Mouse (Mus musculus): ENCODE results near the gene Commd1. TPM values are rescaled to one million over a fixed set of nuclear protein-coding genes. Genes with fewer than 3 reads are reported as not detected.

Gene Commd1
- polyA plus RNA-seq, 1 experiment from 2014 or later = 294 TPM

GRCm38 (mm10) chr11:22949101-22949500 lies 33.1 kb downstream of the Commd1 start:
- Histone ChIP-seq H3K9ac (ENCODE audit: low read depth, low read length) (no peak overlapping the region), H3K4me1 (replicated peaks; ENCODE audit: control insufficient read depth, insufficient read depth, low read length) (no peaks in the 10 kb centered on the region), H3K9me3 (ENCODE audit: control insufficient read depth) (no peaks in the 10 kb centered on the region), H3K4me3 (ENCODE audit: low read depth, low read length) (no peak overlapping the region), H3K27me3 (replicated peaks; ENCODE audit: control insufficient read depth, insufficient read depth, low read length) (no peaks in the 10 kb centered on the region), H3K4me2 (replicated peaks; ENCODE audit: low read depth) (no peak overlapping the region), H3K36me3 (ENCODE audit: control insufficient read depth, insufficient read depth) (0 out of 2 replicates have a peak, but pooled peaks cover 5% of the 10 kb centered on the region), H3K27ac (ENCODE audit: low read depth, low read length) (no peak overlapping the region)
- TF ChIP-seq CTCF (IDR thresholded peaks at IDR 0.05; ENCODE audit: low read depth) = no peak
- ATAC-seq = no peak
- 90% methylated on average over 1 of the region's 1 CpGs for WGBS

- Histone ChIP-seq H3K27me3 (replicated peaks; ENCODE audit: control insufficient read depth, insufficient read depth, low read length) (no peaks in the 10 kb centered on the region), H3K36me3 (ENCODE audit: control insufficient read depth, insufficient read depth) (no peaks in the 10 kb centered on the region), H3K4me2 (replicated peaks; ENCODE audit: low read depth) (no peak overlapping the region), H3K27ac (ENCODE audit: low read depth, low read length) (no peak overlapping the region), H3K9me3 (ENCODE audit: control insufficient read depth) (no peaks in the 10 kb centered on the region), H3K4me1 (replicated peaks; ENCODE audit: control insufficient read depth, insufficient read depth, low read length) (no peaks in the 10 kb centered on the region), H3K9ac (ENCODE audit: low read depth, low read length) (no peak overlapping the region), H3K4me3 (ENCODE audit: low read depth, low read length) (no peak overlapping the region)
- ATAC-seq = no peak
- WGBS = 94% methylated on average over 2 of the region's 2 CpGs
- no peak for TF ChIP-seq CTCF (IDR thresholded peaks at IDR 0.05; ENCODE audit: low read depth)
Measured at GRCm38 (mm10) chr11:22938983-22939382, 43.2 kb downstream of the Commd1 start.

GRCm38 (mm10) chr11:22937716-22938316 lies 44.4 kb downstream of the Commd1 start:
- WGBS = 95% methylated on average over 4 of the region's 4 CpGs

GRCm38 (mm10) chr11:22936446-22937125 lies 45.6 kb downstream of the Commd1 start:
- Histone ChIP-seq H3K9me3 (ENCODE audit: control insufficient read depth) (no peaks in the 10 kb centered on the region), H3K27me3 (replicated peaks; ENCODE audit: control insufficient read depth, insufficient read depth, low read length) (no peaks in the 10 kb centered on the region), H3K9ac (ENCODE audit: low read depth, low read length) (no peak overlapping the region), H3K4me1 (replicated peaks; ENCODE audit: control insufficient read depth, insufficient read depth, low read length) (no peaks in the 10 kb centered on the region), H3K36me3 (ENCODE audit: control insufficient read depth, insufficient read depth) (no peaks in the 10 kb centered on the region), H3K27ac (ENCODE audit: low read depth, low read length) (no peak overlapping the region), H3K4me2 (replicated peaks; ENCODE audit: low read depth) (no peak overlapping the region), H3K4me3 (ENCODE audit: low read depth, low read length) (no peak overlapping the region)
- no peak for ATAC-seq
- TF ChIP-seq CTCF (IDR thresholded peaks at IDR 0.05; ENCODE audit: low read depth) = no peak
- WGBS = 58% methylated on average over 5 of the region's 5 CpGs

More at GRCm38 (mm10) chr11:22937716-22938316, 44.4 kb downstream of the Commd1 start:
- Histone ChIP-seq H3K36me3 (ENCODE audit: control insufficient read depth, insufficient read depth) (no peaks in the 10 kb centered on the region), H3K27me3 (replicated peaks; ENCODE audit: control insufficient read depth, insufficient read depth, low read length) (no peaks in the 10 kb centered on the region), H3K4me1 (replicated peaks; ENCODE audit: control insufficient read depth, insufficient read depth, low read length) (no peaks in the 10 kb centered on the region), H3K27ac (ENCODE audit: low read depth, low read length) (no peak overlapping the region), H3K9ac (ENCODE audit: low read depth, low read length) (no peak overlapping the region), H3K4me3 (ENCODE audit: low read depth, low read length) (no peak overlapping the region), H3K4me2 (replicated peaks; ENCODE audit: low read depth) (no peak overlapping the region), H3K9me3 (ENCODE audit: control insufficient read depth) (no peaks in the 10 kb centered on the region)
- ATAC-seq = no peak
- TF ChIP-seq CTCF (IDR thresholded peaks at IDR 0.05; ENCODE audit: low read depth) = no peak

GRCm38 (mm10) chr11:22932167-22932566 lies 50.0 kb downstream of the Commd1 start:
- ATAC-seq = no peak
- no peaks in the 10 kb centered on the region for H3K4me1 ChIP-seq (replicated peaks; ENCODE audit: control insufficient read depth, insufficient read depth, low read length)

GRCm38 (mm10) chr11:22931320-22931905 lies 50.8 kb downstream of the Commd1 start:
- no peak for ATAC-seq
- Histone ChIP-seq H3K27me3 (replicated peaks; ENCODE audit: control insufficient read depth, insufficient read depth, low read length) (no peaks in the 10 kb centered on the region), H3K36me3 (ENCODE audit: control insufficient read depth, insufficient read depth) (no peaks in the 10 kb centered on the region), H3K4me3 (ENCODE audit: low read depth, low read length) (no peak overlapping the region), H3K4me2 (replicated peaks; ENCODE audit: low read depth) (no peak overlapping the region), H3K9me3 (ENCODE audit: control insufficient read depth) (no peaks in the 10 kb centered on the region), H3K27ac (ENCODE audit: low read depth, low read length) (no peak overlapping the region), H3K4me1 (replicated peaks; ENCODE audit: control insufficient read depth, insufficient read depth, low read length) (no peaks in the 10 kb centered on the region), H3K9ac (ENCODE audit: low read depth, low read length) (no peak overlapping the region)
- no peak for TF ChIP-seq CTCF (IDR thresholded peaks at IDR 0.05; ENCODE audit: low read depth)
- 89% methylated on average over 2 of the region's 2 CpGs for whole genome bisulfite sequencing

More at GRCm38 (mm10) chr11:22932167-22932566, 50.0 kb downstream of the Commd1 start:
- no peak for TF ChIP-seq CTCF (IDR thresholded peaks at IDR 0.05; ENCODE audit: low read depth)
- H3K4me3 ChIP-seq (ENCODE audit: low read depth, low read length) = no peak overlapping the region
- H3K36me3 ChIP-seq (ENCODE audit: control insufficient read depth, insufficient read depth) = no peaks in the 10 kb centered on the region
- H3K27me3 ChIP-seq (replicated peaks; ENCODE audit: control insufficient read depth, insufficient read depth, low read length) = no peaks in the 10 kb centered on the region
- no peak overlapping the region for H3K4me2 ChIP-seq (replicated peaks; ENCODE audit: low read depth)
- H3K9ac ChIP-seq (ENCODE audit: low read depth, low read length) = no peak overlapping the region
- no peaks in the 10 kb centered on the region for H3K9me3 ChIP-seq (ENCODE audit: control insufficient read depth)
- no peak overlapping the region for H3K27ac ChIP-seq (ENCODE audit: low read depth, low read length)

All from intestine, postnatal 0 days (tissue).